Mouse (Mus musculus) lung, postnatal 0 days (tissue): ENCODE results near the gene Klhl29.

Source experiments
- CTCF ChIP-seq: IDR thresholded peaks from 2 replicates; pipeline ENCODE4 v1.5.1; 2016; ENCODE audit warnings: antibody characterized with exemption, mild to moderate bottlenecking
- EP300 ChIP-seq: IDR thresholded peaks from 2 replicates; pipeline ENCODE4 v1.6.1; 2016; ENCODE audit warnings: antibody characterized with exemption, mild to moderate bottlenecking, control low read depth

- TF ChIP-seq CTCF (no peak), EP300 (no peak)
These were observed 108.0 kb downstream of the Klhl29 start for GRCm38 (mm10) chr12:5267271-5268187.
